Mouse (Mus musculus): ENCODE results near the gene Tcl1b1. TPM values are rescaled to one million over a fixed set of nuclear protein-coding genes. Genes with fewer than 3 reads are reported as not detected.

Gene Tcl1b1
- not detected in 2 replicates for polyA plus RNA-seq (2011; ENCODE audit: insufficient read depth, insufficient read length, low read depth, missing spikeins)

DNA sequence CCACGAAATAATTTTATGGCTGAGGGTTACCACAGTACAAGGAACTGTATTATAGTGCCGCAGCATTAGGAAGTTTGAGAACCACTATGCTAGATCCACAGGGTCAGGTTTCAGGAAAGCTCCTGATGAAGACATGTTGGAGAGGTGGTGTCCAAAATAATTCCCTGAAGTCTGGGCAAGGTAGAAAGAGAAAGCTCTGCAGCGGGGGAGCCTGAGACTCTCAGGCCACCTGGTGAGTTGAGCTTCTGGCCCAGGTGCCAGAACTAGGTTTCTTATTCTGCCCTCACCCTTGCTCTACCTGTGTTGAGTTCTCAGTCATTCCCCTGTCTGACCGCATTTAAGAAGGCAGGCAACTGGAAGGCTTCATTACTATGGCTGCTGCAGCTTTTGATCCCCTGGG is at the start of gene Tcl1b1:
TSS of gene Tcl1b1 (plus strand) at position 301 of the 400 bp plus-strand sequence.
- Histone ChIP-seq H3K4me1 (ENCODE audit: control insufficient read depth, insufficient read depth, low read length) (no peaks in the 10 kb centered on the region), H3K27ac (ENCODE audit: insufficient read depth, low read length) (no peak within 1 kb of the TSS), H3K27me3 (ENCODE audit: control insufficient read depth, insufficient read depth, low read length, poor library complexity, severe bottlenecking) (no peaks in the 10 kb centered on the region), H3K9ac (ENCODE audit: low read depth, poor library complexity, severe bottlenecking) (no peak within 1 kb of the TSS), H3K4me3 (ENCODE audit: low read depth, low read length) (no peak within 1 kb of the TSS), H3K9me3 (replicated peaks; ENCODE audit: control insufficient read depth, insufficient read depth, low read length, poor library complexity, severe bottlenecking) (no peaks in the 10 kb centered on the region), H3K36me3 (ENCODE audit: control insufficient read depth, insufficient read depth, low read length, poor library complexity, severe bottlenecking) (no peaks in the 10 kb centered on the region)
- no peak for TF ChIP-seq CTCF (IDR thresholded peaks at IDR 0.05; ENCODE audit: low read depth, low read length)
- no peak for TF ChIP-seq POLR2A (IDR thresholded peaks at IDR 0.05; ENCODE audit: insufficient read depth, low read length)
- no peak for TF ChIP-seq EP300 (IDR thresholded peaks at IDR 0.05; ENCODE audit: insufficient read depth, low read depth, low read length)

DNA sequence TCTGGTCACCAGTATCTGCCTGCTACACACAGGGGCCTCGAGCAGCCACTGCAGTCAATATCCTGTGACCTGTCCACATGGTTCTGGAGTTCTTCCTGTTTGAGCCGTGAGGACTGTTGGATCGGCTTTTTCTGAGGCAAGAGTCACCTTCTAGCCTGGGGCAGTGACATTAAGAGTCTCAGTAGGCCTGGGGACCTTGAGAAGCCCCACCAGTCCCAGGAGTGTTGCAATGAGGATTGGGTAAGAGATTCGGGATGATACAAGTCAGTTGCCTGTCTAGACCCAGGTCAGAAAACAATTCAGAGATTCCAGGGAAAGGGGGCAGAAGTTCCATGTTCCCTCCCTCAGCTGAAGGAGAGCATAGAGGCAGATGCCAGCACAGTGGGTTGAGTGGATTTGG is 49.7 kb upstream of the Tcl1b1 start:
- H3K9ac ChIP-seq (ENCODE audit: low read depth, poor library complexity, severe bottlenecking) = no peak overlapping the region
- H3K4me3 ChIP-seq (ENCODE audit: low read depth, low read length) = no peak overlapping the region
- no peaks in the 10 kb centered on the region for H3K36me3 ChIP-seq (ENCODE audit: control insufficient read depth, insufficient read depth, low read length, poor library complexity, severe bottlenecking)
- H3K27me3 ChIP-seq (ENCODE audit: control insufficient read depth, insufficient read depth, low read length, poor library complexity, severe bottlenecking) = no peaks in the 10 kb centered on the region
- no peak overlapping the region for H3K27ac ChIP-seq (ENCODE audit: insufficient read depth, low read length)
- H3K4me1 ChIP-seq (ENCODE audit: control insufficient read depth, insufficient read depth, low read length) = peaks cover 4% of the 10 kb centered on the region
- no peaks in the 10 kb centered on the region for H3K9me3 ChIP-seq (replicated peaks; ENCODE audit: control insufficient read depth, insufficient read depth, low read length, poor library complexity, severe bottlenecking)
- TF ChIP-seq POLR2A (IDR thresholded peaks at IDR 0.05; ENCODE audit: insufficient read depth, low read length) (no peak), EP300 (IDR thresholded peaks at IDR 0.05; ENCODE audit: insufficient read depth, low read depth, low read length) (no peak), CTCF (IDR thresholded peaks at IDR 0.05; ENCODE audit: low read depth, low read length) (no peak)

DNA sequence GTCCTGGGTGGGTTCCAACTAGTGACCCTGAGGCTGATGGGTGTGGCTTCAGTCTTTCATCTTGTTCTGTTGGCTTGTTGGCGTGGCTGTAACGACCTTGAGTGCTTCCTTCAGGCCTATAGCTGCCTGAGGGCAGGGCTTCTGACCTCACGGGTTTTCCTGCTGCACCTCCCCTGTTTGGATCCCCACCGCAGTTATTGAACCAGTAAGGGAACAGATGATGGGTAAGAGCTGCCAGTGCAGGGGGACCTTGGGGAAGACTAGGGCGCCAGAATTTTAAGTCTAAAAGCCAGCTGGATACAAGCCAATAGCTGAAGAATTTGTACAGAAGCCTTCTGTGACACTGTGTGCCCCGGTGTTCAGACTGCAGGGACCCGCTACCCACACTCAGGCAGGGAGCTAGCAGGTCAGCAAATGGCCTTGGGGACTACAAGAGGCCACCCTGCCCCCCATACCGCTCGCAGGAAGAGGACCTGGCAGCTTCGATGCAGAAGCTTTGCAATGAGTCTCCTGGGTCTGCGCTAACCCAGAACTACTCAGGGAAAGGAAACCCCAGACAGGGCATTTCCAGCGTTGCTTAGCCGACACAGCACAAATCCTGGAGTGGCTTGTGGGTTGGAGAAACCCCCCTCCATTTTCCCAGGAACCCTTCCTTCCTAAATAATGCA is 47.0 kb upstream of the Tcl1b1 start:
- peaks cover 4% of the 10 kb centered on the region for H3K4me1 ChIP-seq (ENCODE audit: control insufficient read depth, insufficient read depth, low read length)
- no peaks in the 10 kb centered on the region for H3K27me3 ChIP-seq (ENCODE audit: control insufficient read depth, insufficient read depth, low read length, poor library complexity, severe bottlenecking)
- no peak overlapping the region for H3K27ac ChIP-seq (ENCODE audit: insufficient read depth, low read length)
- no peaks in the 10 kb centered on the region for H3K9me3 ChIP-seq (replicated peaks; ENCODE audit: control insufficient read depth, insufficient read depth, low read length, poor library complexity, severe bottlenecking)
- H3K36me3 ChIP-seq (ENCODE audit: control insufficient read depth, insufficient read depth, low read length, poor library complexity, severe bottlenecking) = no peaks in the 10 kb centered on the region
- TF ChIP-seq EP300 (IDR thresholded peaks at IDR 0.05; ENCODE audit: insufficient read depth, low read depth, low read length) (peak; percentile 69), CTCF (IDR thresholded peaks at IDR 0.05; ENCODE audit: low read depth, low read length) (no peak)
- no peak overlapping the region for H3K4me3 ChIP-seq (ENCODE audit: low read depth, low read length)
- H3K9ac ChIP-seq (ENCODE audit: low read depth, poor library complexity, severe bottlenecking) = no peak overlapping the region

DNA sequence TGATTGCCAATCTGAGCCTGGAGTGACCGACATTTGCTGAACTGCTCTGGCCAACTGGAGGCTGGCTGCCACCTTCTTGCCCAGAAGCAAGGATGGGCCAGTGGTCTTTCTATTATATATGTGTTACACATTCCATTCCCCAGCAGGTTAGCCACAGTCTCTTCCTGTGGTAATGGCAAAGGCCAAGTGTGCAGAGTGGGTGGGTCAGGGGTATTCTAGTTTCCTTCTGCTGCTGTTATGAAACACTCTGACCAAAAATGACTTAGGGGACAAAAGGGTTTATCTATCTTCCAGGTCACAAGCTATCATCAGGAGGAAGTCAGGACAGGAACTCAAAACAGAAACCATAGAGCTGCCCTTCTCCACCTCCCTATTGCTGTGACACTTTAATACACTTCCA is 42.8 kb upstream of the Tcl1b1 start:
- Histone ChIP-seq H3K4me1 (ENCODE audit: control insufficient read depth, insufficient read depth, low read length) (peaks cover 2% of the 10 kb centered on the region), H3K27me3 (ENCODE audit: control insufficient read depth, insufficient read depth, low read length, poor library complexity, severe bottlenecking) (no peaks in the 10 kb centered on the region), H3K9ac (ENCODE audit: low read depth, poor library complexity, severe bottlenecking) (no peak overlapping the region), H3K4me3 (ENCODE audit: low read depth, low read length) (no peak overlapping the region), H3K36me3 (ENCODE audit: control insufficient read depth, insufficient read depth, low read length, poor library complexity, severe bottlenecking) (no peaks in the 10 kb centered on the region), H3K27ac (ENCODE audit: insufficient read depth, low read length) (no peak overlapping the region), H3K9me3 (replicated peaks; ENCODE audit: control insufficient read depth, insufficient read depth, low read length, poor library complexity, severe bottlenecking) (no peaks in the 10 kb centered on the region)
- TF ChIP-seq CTCF (IDR thresholded peaks at IDR 0.05; ENCODE audit: low read depth, low read length) (no peak), POLR2A (IDR thresholded peaks at IDR 0.05; ENCODE audit: insufficient read depth, low read length) (no peak), EP300 (IDR thresholded peaks at IDR 0.05; ENCODE audit: insufficient read depth, low read depth, low read length) (no peak)

DNA sequence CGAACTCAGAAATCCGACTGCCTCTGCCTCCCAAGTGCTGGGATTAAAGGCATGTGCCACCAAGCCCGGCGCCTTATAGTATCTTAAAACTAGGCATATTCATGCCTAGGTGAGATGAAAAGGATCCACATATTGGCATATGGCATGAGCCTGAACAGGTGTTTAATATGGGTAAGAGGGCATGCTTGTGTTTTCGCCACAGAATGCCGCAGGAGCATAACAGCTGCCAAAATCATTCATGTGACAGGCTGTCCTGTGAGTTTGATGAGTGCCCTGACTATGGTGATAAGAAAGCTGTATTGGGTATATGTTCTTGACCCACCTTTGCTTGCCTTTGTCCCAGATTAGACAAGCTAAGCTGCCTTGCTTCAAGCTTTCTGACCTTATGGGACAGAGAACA is 34.1 kb upstream of the Tcl1b1 start:
- TF ChIP-seq POLR2A (IDR thresholded peaks at IDR 0.05; ENCODE audit: insufficient read depth, low read length) (no peak), CTCF (IDR thresholded peaks at IDR 0.05; ENCODE audit: low read depth, low read length) (no peak), EP300 (IDR thresholded peaks at IDR 0.05; ENCODE audit: insufficient read depth, low read depth, low read length) (no peak)
- Histone ChIP-seq H3K27ac (ENCODE audit: insufficient read depth, low read length) (no peak overlapping the region), H3K9ac (ENCODE audit: low read depth, poor library complexity, severe bottlenecking) (no peak overlapping the region), H3K9me3 (replicated peaks; ENCODE audit: control insufficient read depth, insufficient read depth, low read length, poor library complexity, severe bottlenecking) (no peaks in the 10 kb centered on the region), H3K4me1 (ENCODE audit: control insufficient read depth, insufficient read depth, low read length) (no peaks in the 10 kb centered on the region), H3K36me3 (ENCODE audit: control insufficient read depth, insufficient read depth, low read length, poor library complexity, severe bottlenecking) (no peaks in the 10 kb centered on the region), H3K27me3 (ENCODE audit: control insufficient read depth, insufficient read depth, low read length, poor library complexity, severe bottlenecking) (no peaks in the 10 kb centered on the region), H3K4me3 (ENCODE audit: low read depth, low read length) (no peak overlapping the region)

DNA sequence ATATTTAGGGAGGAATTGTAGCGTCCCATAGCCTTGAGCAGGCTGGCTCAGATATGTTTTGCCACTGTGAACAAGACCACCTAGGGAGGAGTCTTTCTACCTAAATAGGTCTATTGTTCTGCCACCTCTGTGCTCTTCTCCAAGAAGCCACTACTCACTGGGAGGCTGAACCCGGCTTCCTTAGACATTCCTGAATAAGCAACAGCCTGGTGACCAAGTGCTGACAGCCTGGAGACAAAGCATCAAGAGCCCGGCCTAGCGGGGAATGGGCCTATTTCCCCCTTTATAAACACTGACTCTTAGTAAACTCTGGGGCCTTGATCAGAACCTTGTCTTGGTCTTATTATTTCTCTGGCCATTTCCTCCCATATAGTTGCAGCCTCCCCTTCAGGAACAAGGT is 33.0 kb upstream of the Tcl1b1 start:
- Histone ChIP-seq H3K27me3 (ENCODE audit: control insufficient read depth, insufficient read depth, low read length, poor library complexity, severe bottlenecking) (no peaks in the 10 kb centered on the region), H3K9ac (ENCODE audit: low read depth, poor library complexity, severe bottlenecking) (no peak overlapping the region), H3K27ac (ENCODE audit: insufficient read depth, low read length) (peak overlapping the region; percentile 32; the same call in 1 of the 2 replicates), H3K9me3 (replicated peaks; ENCODE audit: control insufficient read depth, insufficient read depth, low read length, poor library complexity, severe bottlenecking) (no peaks in the 10 kb centered on the region), H3K4me3 (ENCODE audit: low read depth, low read length) (no peak overlapping the region), H3K4me1 (ENCODE audit: control insufficient read depth, insufficient read depth, low read length) (no peaks in the 10 kb centered on the region), H3K36me3 (ENCODE audit: control insufficient read depth, insufficient read depth, low read length, poor library complexity, severe bottlenecking) (no peaks in the 10 kb centered on the region)
- TF ChIP-seq CTCF (IDR thresholded peaks at IDR 0.05; ENCODE audit: low read depth, low read length) (no peak), EP300 (IDR thresholded peaks at IDR 0.05; ENCODE audit: insufficient read depth, low read depth, low read length) (no peak), POLR2A (IDR thresholded peaks at IDR 0.05; ENCODE audit: insufficient read depth, low read length) (no peak)

Measured in ES-Bruce4 (cell line).